Mouse (Mus musculus) thymus, postnatal 14 days (tissue): ENCODE data around the gene Dhdh.
"Not testable (repeated sequence)": the region's sequence is repeated elsewhere in the genome, so short reads cannot be mapped to it uniquely, and the experiment has no call there.

ENCODE experiments used
- DNase-seq: peaks from one replicate; pipeline ENCODE4 v3.0.0; 2021

Dhdh gene

GRCm38 (mm10) chr7:45470869-45471268, 17.7 kb downstream of the Dhdh start:
- peak; percentile 79 for DNase-seq

DNA sequence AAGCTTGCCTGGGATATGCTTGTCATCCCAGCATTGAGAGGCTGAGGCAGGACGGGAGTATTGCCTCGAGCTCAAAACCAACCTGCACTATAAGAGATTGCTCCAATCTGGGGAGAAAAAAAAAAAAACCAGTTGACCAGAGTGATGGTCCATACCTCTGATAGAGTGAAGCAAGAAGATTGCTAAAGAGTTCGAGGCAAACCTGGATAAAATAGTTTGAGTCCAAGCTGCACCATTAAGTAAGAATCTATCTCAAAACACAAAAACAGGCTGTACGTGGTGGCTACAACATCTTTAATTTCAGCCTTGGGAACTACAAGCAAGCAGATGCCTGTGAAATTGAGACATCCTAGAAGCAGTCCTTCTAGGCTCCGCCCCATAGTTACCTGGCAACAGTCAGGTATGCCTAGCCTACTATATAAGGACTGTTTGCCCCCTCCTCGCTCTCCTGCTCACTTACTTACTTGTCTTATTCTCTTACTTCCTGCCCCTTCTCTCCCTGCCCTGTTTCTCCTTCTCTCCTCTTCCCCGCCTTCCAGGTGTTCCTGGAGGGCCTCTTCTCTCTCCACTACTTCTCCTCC, 21.4 kb downstream of the Dhdh start:
- DNase-seq: no peak

GRCm38 (mm10) chr7:45466283-45467089, 22.1 kb downstream of the Dhdh start, which contains the start of gene Bax:
Bax (minus strand) TSS chr7:45466898.
- peak; percentile 92 for DNase-seq

GRCm38 (mm10) chr7:45465549-45465948, 23.1 kb downstream of the Dhdh start:
- peak; percentile 41 for DNase-seq

DNA sequence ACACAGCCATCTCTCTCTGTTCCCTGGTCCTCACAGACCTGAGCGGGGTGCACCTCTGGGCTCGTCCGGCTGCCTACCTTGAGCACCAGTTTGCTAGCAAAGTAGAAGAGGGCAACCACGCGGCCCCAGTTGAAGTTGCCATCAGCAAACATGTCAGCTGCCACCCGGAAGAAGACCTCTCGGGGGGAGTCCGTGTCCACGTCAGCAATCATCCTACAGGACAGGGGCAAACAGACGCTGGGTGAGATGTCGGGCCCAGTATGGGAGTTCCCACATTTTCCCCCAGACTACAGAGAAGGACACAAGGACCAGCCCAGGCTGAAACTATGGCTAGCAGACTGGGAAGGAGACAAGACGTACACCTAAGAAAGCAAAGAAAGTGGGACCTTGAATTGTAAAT, 23.5 kb downstream of the Dhdh start:
- no peak for DNase-seq

- no peak for DNase-seq
These were observed 24.4 kb downstream of the Dhdh start for GRCm38 (mm10) chr7:45463987-45464778.

DNA sequence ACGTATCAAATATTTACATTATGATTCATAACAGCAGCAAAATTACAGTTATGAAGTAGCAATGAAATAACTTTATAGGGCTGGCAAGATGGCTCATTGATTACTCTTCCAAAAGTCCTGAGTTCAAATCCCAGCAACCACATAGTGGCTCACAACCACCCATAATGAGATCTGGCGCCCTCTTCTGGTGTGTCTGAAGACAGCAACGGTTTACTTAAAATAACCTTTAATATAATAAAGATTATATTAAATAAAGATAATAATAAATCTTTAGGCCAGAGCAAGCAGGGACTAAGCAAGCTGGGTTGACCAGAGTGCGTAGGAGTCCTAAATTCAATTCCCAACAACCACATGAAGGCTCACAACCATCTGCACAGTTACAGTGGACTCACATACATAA, 25.7 kb downstream of the Dhdh start:
- not testable (repeated sequence) for DNase-seq

DNA sequence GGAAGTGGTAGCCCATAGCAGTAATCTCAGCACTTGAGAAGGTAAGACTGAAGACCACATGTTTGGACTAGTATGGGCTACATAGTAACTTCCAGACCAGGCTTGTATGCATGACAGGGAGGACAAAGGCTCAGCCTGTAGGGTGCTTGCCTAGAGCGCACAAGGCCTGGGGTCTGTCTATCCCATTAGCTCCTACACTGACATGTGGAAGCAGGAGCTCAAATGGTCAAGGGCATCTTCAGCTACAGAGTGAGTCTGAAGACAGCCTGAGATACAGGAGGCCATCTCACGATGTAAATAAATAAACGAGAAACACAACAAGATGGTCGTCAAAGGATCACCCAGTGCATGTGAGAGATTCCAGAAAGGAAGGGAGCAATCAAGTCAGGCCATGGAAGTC, 26.3 kb downstream of the Dhdh start:
- no peak for DNase-seq

GRCm38 (mm10) chr7:45461781-45462180, 26.8 kb downstream of the Dhdh start:
- no peak for DNase-seq

DNA sequence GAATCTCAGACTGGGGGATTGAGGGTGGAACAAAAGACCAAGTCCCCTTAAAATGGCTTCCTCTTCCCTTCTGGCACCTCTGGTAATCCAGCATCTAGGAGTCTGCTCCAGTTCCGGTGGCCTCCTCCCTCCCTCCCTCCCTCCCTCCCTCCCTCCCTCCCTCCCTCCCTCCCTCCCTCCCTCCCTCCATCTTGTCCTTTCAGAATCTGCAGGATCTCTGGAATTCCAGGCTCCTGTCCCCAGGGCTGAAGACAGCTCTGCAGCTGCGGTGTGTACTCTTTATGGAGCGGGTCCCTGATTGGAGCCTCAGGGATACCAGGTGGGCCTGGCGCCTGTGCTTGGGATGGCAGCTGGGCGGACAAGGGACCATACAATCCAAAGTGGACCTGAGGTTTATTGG, 27.3 kb downstream of the Dhdh start:
- no peak for DNase-seq

GRCm38 (mm10) chr7:45460860-45461314, 27.7 kb downstream of the Dhdh start:
- DNase-seq: peak; percentile 45

- no peak for DNase-seq
These were observed 28.2 kb downstream of the Dhdh start for GRCm38 (mm10) chr7:45460377-45460776.

- DNase-seq: peak; percentile 97
These were observed 29.0 kb downstream of the Dhdh start, which contains the start of gene Ftl1 for GRCm38 (mm10) chr7:45459564-45460140. Ftl1 (minus strand) TSS chr7:45459884.

- DNase-seq: peak; percentile 90
These were observed 29.6 kb downstream of the Dhdh start for GRCm38 (mm10) chr7:45458748-45459563.

DNA sequence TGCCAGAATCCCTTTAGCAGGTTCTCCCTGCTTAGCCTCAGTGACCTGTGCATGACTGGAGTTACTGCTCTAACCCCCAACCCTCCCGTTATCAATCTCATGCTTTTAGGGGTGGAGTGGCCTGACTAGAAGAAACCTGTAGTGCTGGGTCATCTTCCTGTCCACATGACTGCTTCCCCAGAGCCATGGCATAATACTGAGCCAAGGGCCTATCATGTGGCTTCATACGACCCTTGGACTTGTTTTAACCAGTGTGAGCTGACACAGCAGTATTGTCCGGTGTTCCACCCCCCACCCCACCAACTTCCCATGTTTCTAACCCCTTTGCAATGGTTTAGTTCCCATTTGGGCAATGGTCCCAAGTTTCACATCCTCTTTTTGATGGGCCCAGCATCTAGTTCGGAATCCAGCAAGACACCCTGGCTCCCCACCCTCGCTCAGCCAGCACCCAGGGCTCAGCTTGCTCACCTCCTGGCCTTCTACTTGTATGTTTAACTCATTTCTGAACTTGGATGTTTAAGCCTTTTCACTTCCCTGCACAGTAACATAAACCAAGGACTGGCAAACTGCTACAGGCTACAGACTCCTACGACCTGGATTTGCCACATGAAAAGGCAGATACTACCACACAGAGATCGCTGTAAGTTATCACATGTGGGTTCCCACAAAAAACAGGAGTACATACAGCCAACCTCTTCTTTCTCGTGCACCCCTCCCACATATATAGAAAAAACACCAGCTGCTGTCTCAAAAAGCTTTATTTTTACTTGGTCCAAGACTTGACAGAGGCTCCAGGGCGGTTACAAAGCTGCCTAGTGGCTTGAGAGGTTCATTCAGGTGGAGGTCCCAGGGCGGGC, 31.2 kb downstream of the Dhdh start:
- DNase-seq: no peak

GRCm38 (mm10) chr7:45456721-45457203, 31.8 kb downstream of the Dhdh start:
- DNase-seq: no peak

- no peak for DNase-seq
These were observed 32.5 kb downstream of the Dhdh start for GRCm38 (mm10) chr7:45455932-45456696.

DNA sequence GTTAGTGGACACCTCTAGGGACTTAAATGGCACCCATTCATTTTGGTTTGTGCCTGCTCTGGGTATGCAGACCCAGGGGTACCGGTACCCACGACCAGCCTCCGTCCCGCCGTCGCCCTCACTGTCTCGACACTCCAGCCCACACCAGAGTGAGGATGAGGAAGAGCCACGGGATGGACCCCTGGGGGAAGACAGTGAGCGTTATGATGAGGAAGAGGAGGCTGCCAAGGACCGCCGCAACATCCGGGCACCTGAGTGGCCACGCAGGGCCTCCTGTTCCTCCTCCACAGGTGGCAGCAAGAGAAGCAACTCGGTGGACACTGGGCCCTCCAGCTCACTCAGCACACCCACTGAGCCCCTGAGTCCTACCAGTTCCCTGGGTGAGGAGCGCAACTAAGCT, 33.6 kb downstream of the Dhdh start:
- no peak for DNase-seq

- peak; percentile 87 for DNase-seq
These were observed 37.1 kb downstream of the Dhdh start for GRCm38 (mm10) chr7:45451344-45451982.

- DNase-seq: no peak
These were observed 38.6 kb downstream of the Dhdh start for GRCm38 (mm10) chr7:45449974-45450373.
